Mouse (Mus musculus): Measurements from ENCODE around the gene Slc25a47. TPM values are rescaled to one million over a fixed set of nuclear protein-coding genes. Genes with fewer than 3 reads are reported as not detected.

The Slc25a47 gene
- polyA plus RNA-seq, 1 experiment from 2014 or later: 5.9 TPM

- H3K27me3 ChIP-seq (replicated peaks): no peaks in the 10 kb centered on the region
- no peak overlapping the region for H3K9ac ChIP-seq
- peaks cover 54% of the 10 kb centered on the region for H3K4me1 ChIP-seq
- H3K4me3 ChIP-seq: no peak overlapping the region
- H3K27ac ChIP-seq (replicated peaks): no peak overlapping the region
- H3K4me2 ChIP-seq: no peak overlapping the region
- 66% methylated on average over 1 of the region's 1 CpGs for WGBS
- H3K9me3 ChIP-seq: no peaks in the 10 kb centered on the region
- H3K36me3 ChIP-seq: peaks cover 49% of the 10 kb centered on the region
- no peak for ATAC-seq (ENCODE audit: extremely low read depth, insufficient number of reproducible peaks, low FRiP score, low TSS enrichment)
These were observed 26.1 kb upstream of the Slc25a47 start for GRCm38 (mm10) chr12:108809771-108810170.

GRCm38 (mm10) chr12:108810309-108810708 lies 25.5 kb upstream of the Slc25a47 start:
- H3K9ac ChIP-seq: no peak overlapping the region
- H3K36me3 ChIP-seq: peaks cover 55% of the 10 kb centered on the region
- WGBS: 67% methylated on average over 7 of the region's 7 CpGs

GRCm38 (mm10) chr12:108811133-108811532 lies 24.7 kb upstream of the Slc25a47 start:
- H3K9me3 ChIP-seq: no peaks in the 10 kb centered on the region
- no peak overlapping the region for H3K4me3 ChIP-seq
- 45% methylated on average over 2 of the region's 2 CpGs for WGBS
- H3K27ac ChIP-seq (replicated peaks): no peak overlapping the region
- no peak overlapping the region for H3K9ac ChIP-seq
- no peak overlapping the region for H3K4me2 ChIP-seq
- peaks cover 60% of the 10 kb centered on the region for H3K36me3 ChIP-seq
- peaks cover 48% of the 10 kb centered on the region for H3K4me1 ChIP-seq
- H3K27me3 ChIP-seq (replicated peaks): no peaks in the 10 kb centered on the region
- ATAC-seq (ENCODE audit: extremely low read depth, insufficient number of reproducible peaks, low FRiP score, low TSS enrichment): no peak

More at GRCm38 (mm10) chr12:108810309-108810708, 25.5 kb upstream of the Slc25a47 start:
- H3K4me1 ChIP-seq: peaks cover 51% of the 10 kb centered on the region
- no peak overlapping the region for H3K4me2 ChIP-seq
- no peaks in the 10 kb centered on the region for H3K9me3 ChIP-seq
- ATAC-seq (ENCODE audit: extremely low read depth, insufficient number of reproducible peaks, low FRiP score, low TSS enrichment): no peak
- H3K27ac ChIP-seq (replicated peaks): no peak overlapping the region
- no peak overlapping the region for H3K4me3 ChIP-seq
- no peaks in the 10 kb centered on the region for H3K27me3 ChIP-seq (replicated peaks)

GRCm38 (mm10) chr12:108812463-108812862 lies 23.4 kb upstream of the Slc25a47 start:
- H3K4me3 ChIP-seq: no peak overlapping the region
- H3K27me3 ChIP-seq (replicated peaks): no peaks in the 10 kb centered on the region
- H3K9ac ChIP-seq: no peak overlapping the region
- H3K36me3 ChIP-seq: peaks cover 62% of the 10 kb centered on the region
- no peaks in the 10 kb centered on the region for H3K9me3 ChIP-seq
- peaks cover 44% of the 10 kb centered on the region for H3K4me1 ChIP-seq
- no peak for ATAC-seq (ENCODE audit: extremely low read depth, insufficient number of reproducible peaks, low FRiP score, low TSS enrichment)
- WGBS: 80% methylated on average over 6 of the region's 6 CpGs
- no peak overlapping the region for H3K4me2 ChIP-seq
- no peak overlapping the region for H3K27ac ChIP-seq (replicated peaks)

GRCm38 (mm10) chr12:108814470-108814869 lies 21.4 kb upstream of the Slc25a47 start:
- no peaks in the 10 kb centered on the region for H3K27me3 ChIP-seq (replicated peaks)
- peaks cover 60% of the 10 kb centered on the region for H3K36me3 ChIP-seq
- no peak overlapping the region for H3K4me2 ChIP-seq
- no peaks in the 10 kb centered on the region for H3K9me3 ChIP-seq
- 85% methylated on average over 6 of the region's 6 CpGs for WGBS
- ATAC-seq (ENCODE audit: extremely low read depth, insufficient number of reproducible peaks, low FRiP score, low TSS enrichment): no peak
- no peak overlapping the region for H3K9ac ChIP-seq
- peaks cover 26% of the 10 kb centered on the region for H3K4me1 ChIP-seq
- H3K27ac ChIP-seq (replicated peaks): no peak overlapping the region
- H3K4me3 ChIP-seq: no peak overlapping the region

- H3K9me3 ChIP-seq: no peaks in the 10 kb centered on the region
- H3K9ac ChIP-seq: no peak overlapping the region
- WGBS: 69% methylated on average over 11 of the region's 11 CpGs
- peaks cover 55% of the 10 kb centered on the region for H3K36me3 ChIP-seq
- H3K27me3 ChIP-seq (replicated peaks): no peaks in the 10 kb centered on the region
- ATAC-seq (ENCODE audit: extremely low read depth, insufficient number of reproducible peaks, low FRiP score, low TSS enrichment): no peak
- H3K4me1 ChIP-seq: peaks cover 20% of the 10 kb centered on the region
- no peak overlapping the region for H3K4me2 ChIP-seq
- no peak overlapping the region for H3K4me3 ChIP-seq
- H3K27ac ChIP-seq (replicated peaks): no peak overlapping the region
These were observed 19.3 kb upstream of the Slc25a47 start for GRCm38 (mm10) chr12:108816569-108816968.

GRCm38 (mm10) chr12:108820461-108820860 lies 15.4 kb upstream of the Slc25a47 start:
- Histone ChIP-seq H3K9me3 (no peaks in the 10 kb centered on the region), H3K36me3 (peaks cover 34% of the 10 kb centered on the region), H3K4me2 (no peak overlapping the region), H3K27me3 (replicated peaks) (no peaks in the 10 kb centered on the region), H3K4me3 (no peak overlapping the region), H3K27ac (replicated peaks) (0 out of 2 replicates have a peak overlapping the region, but pooled peaks have one; percentile 12), H3K9ac (no peak overlapping the region), H3K4me1 (peaks cover 16% of the 10 kb centered on the region)
- ATAC-seq (ENCODE audit: extremely low read depth, insufficient number of reproducible peaks, low FRiP score, low TSS enrichment): no peak
- WGBS: 68% methylated on average over 4 of the region's 4 CpGs

- ATAC-seq (ENCODE audit: extremely low read depth, insufficient number of reproducible peaks, low FRiP score, low TSS enrichment): no peak
- Histone ChIP-seq H3K9ac (no peak overlapping the region), H3K4me2 (no peak overlapping the region), H3K36me3 (peaks cover 33% of the 10 kb centered on the region), H3K27ac (replicated peaks) (no peak overlapping the region), H3K9me3 (no peaks in the 10 kb centered on the region), H3K27me3 (replicated peaks) (no peaks in the 10 kb centered on the region), H3K4me1 (peaks cover 16% of the 10 kb centered on the region), H3K4me3 (no peak overlapping the region)
- WGBS: 70% methylated on average over 8 of the region's 8 CpGs
These were observed 12.8 kb upstream of the Slc25a47 start for GRCm38 (mm10) chr12:108823036-108823435.

GRCm38 (mm10) chr12:108824225-108824874 lies 11.5 kb upstream of the Slc25a47 start:
- Histone ChIP-seq H3K9ac (no peak overlapping the region), H3K4me3 (no peak overlapping the region), H3K27ac (replicated peaks) (no peak overlapping the region), H3K9me3 (no peaks in the 10 kb centered on the region), H3K4me2 (no peak overlapping the region), H3K27me3 (replicated peaks) (no peaks in the 10 kb centered on the region), H3K36me3 (peaks cover 23% of the 10 kb centered on the region), H3K4me1 (peaks cover 15% of the 10 kb centered on the region)
- ATAC-seq (ENCODE audit: extremely low read depth, insufficient number of reproducible peaks, low FRiP score, low TSS enrichment): no peak
- 91% methylated on average over 15 of the region's 15 CpGs for WGBS

- Histone ChIP-seq H3K4me1 (peaks cover 2% of the 10 kb centered on the region; the same call in 1 of the 2 replicates), H3K36me3 (peaks cover 23% of the 10 kb centered on the region), H3K27me3 (replicated peaks) (no peaks in the 10 kb centered on the region), H3K9ac (no peak overlapping the region), H3K4me3 (no peak overlapping the region), H3K27ac (replicated peaks) (no peak overlapping the region), H3K4me2 (no peak overlapping the region), H3K9me3 (no peaks in the 10 kb centered on the region)
- ATAC-seq (ENCODE audit: extremely low read depth, insufficient number of reproducible peaks, low FRiP score, low TSS enrichment): no peak
- 88% methylated on average over 13 of the region's 13 CpGs for WGBS
These were observed 10.2 kb upstream of the Slc25a47 start for GRCm38 (mm10) chr12:108825561-108826224.

- Histone ChIP-seq H3K36me3 (peaks cover 23% of the 10 kb centered on the region), H3K4me2 (no peak overlapping the region), H3K9ac (no peak overlapping the region), H3K27me3 (replicated peaks) (no peaks in the 10 kb centered on the region), H3K4me3 (no peak overlapping the region), H3K27ac (replicated peaks) (no peak overlapping the region), H3K4me1 (no peaks in the 10 kb centered on the region), H3K9me3 (no peaks in the 10 kb centered on the region)
- WGBS: 92% methylated on average over 19 of the region's 19 CpGs
- no peak for ATAC-seq (ENCODE audit: extremely low read depth, insufficient number of reproducible peaks, low FRiP score, low TSS enrichment)
These were observed 9.4 kb upstream of the Slc25a47 start for GRCm38 (mm10) chr12:108826282-108826957.
